Mouse (Mus musculus) hindbrain, postnatal 0 days (tissue): Measurements from ENCODE around the gene Gm10722. TPM values are rescaled to one million over a fixed set of nuclear protein-coding genes. Genes with fewer than 3 reads are reported as not detected.
"Not testable (repeated sequence)": the region's sequence is repeated elsewhere in the genome, so short reads cannot be mapped to it uniquely, and the experiment has no call there.

Experiments
- ATAC-seq: fragments of 200-750 bp; cut with Nextera tagmentation; 2 replicates; pipeline ENCODE4 v1.8.0; 2017; ENCODE audit warnings: mild to moderate bottlenecking, moderate TSS enrichment, moderate library complexity
- DNase-seq: peaks from one replicate; pipeline ENCODE4 v3.0.0-alpha.2; 2015; ENCODE audit warnings: low spot score
- H3K27ac ChIP-seq: fragments of 300-500 bp; sonication (generic); 2 replicates; pipeline ENCODE4 v1.5.1; 2014; ENCODE audit warnings: mild to moderate bottlenecking
- H3K27me3 ChIP-seq: fragments of 300-500 bp; sonication (generic); 2 replicates; pipeline ENCODE4 v1.6.1; 2014; ENCODE audit warnings: low read length, mixed read lengths; ENCODE audit not compliant: insufficient read depth
- H3K36me3 ChIP-seq: fragments of 300-500 bp; sonication (generic); 2 replicates; pipeline ENCODE4 v1.6.1; 2014; ENCODE audit warnings: low read length, mixed read lengths; ENCODE audit not compliant: insufficient read depth
- H3K4me1 ChIP-seq: fragments of 300-500 bp; sonication (generic); 2 replicates; pipeline ENCODE4 v1.6.1; 2014; ENCODE audit warnings: antibody characterized with exemption, low read length, mixed read lengths; ENCODE audit not compliant: insufficient read depth
- H3K4me2 ChIP-seq: fragments of 300-500 bp; sonication (generic); 2 replicates; pipeline ENCODE4 v1.6.1; 2014; ENCODE audit warnings: low read depth, mild to moderate bottlenecking, low read length, moderate library complexity, mixed read lengths
- H3K4me3 ChIP-seq: fragments of 300-500 bp; sonication (generic); 2 replicates; pipeline ENCODE4 v1.5.1; 2014; ENCODE audit warnings: low read length
- H3K9ac ChIP-seq: fragments of 300-500 bp; sonication (generic); replicated peaks from 2 replicates; pipeline ENCODE4 v1.6.1; 2014; ENCODE audit warnings: mild to moderate bottlenecking, low read length, moderate library complexity, mixed read lengths
- H3K9me3 ChIP-seq: fragments of 300-500 bp; sonication (generic); 2 replicates; pipeline ENCODE4 v1.6.1; 2016; ENCODE audit warnings: low read length, mixed read lengths
- WGBS: fragments of 180-500 bp; shearing (Covaris S2); extraction: QIAGEN DNeasy Blood & Tissue Kit; methylation state at CpG from one replicate; pipeline ENCODE4 v1.1.7; 2014; 5-methylcytosine and 5-hydroxymethylcytosine counted together
- polyA plus RNA-seq: library from polyadenylated mRNA; unstranded; fragments of >200 nt; fragmentation: Nextera tagmentation; extraction: Ambion mirVana; gene quantifications from 2 replicates; pipeline ENCODE4 v1.2.1, GENCODE M21; 2015
- total RNA-seq: library from RNA; depleted of rRNA; stranded (reverse); fragments of >200 nt; gene quantifications from 2 replicates; pipeline ENCODE4 v1.2.3, GENCODE M21; 2014; rRNA removed

Gm10722 gene
- not detected in 2 replicates for total RNA-seq
- not detected in 2 replicates for polyA plus RNA-seq

GRCm38 (mm10) chr9:3000445-3000972 is at the start of gene Gm10722:
Gene Gm10722, plus strand, starts transcription at chr9:3000922.
- H3K9me3 ChIP-seq, H3K9ac ChIP-seq, H3K27me3 ChIP-seq, ATAC-seq, H3K36me3 ChIP-seq, H3K27ac ChIP-seq, H3K4me1 ChIP-seq, H3K4me2 ChIP-seq, H3K4me3 ChIP-seq: not testable (repeated sequence)
- DNase-seq: peak; percentile 46
- 71% methylated on average over 12 of the region's 12 CpGs for WGBS

DNA sequence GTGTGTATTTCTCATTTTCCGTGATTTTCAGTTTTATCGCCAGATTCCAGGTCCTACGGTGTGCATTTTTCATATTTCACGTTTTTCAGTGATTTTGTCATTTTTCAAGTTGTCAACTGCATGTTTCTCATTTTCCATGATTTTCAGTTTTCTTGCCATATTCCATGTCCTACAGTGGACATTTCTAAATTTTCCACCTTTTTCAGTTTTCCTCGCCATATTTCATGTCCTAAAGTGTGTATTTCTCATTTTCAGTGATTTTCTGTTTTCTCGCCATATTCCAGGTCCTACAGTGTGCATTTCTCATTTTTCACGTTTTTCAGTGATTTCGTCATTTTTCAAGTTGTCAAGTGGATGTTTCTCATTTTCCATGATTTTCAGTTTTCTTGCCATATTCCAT is 284 bp downstream of the Gm10722 start:
- not testable (repeated sequence) for H3K36me3 ChIP-seq, H3K9me3 ChIP-seq, H3K4me2 ChIP-seq, H3K4me3 ChIP-seq, H3K4me1 ChIP-seq, H3K27ac ChIP-seq, DNase-seq, H3K27me3 ChIP-seq, H3K9ac ChIP-seq, ATAC-seq
- WGBS: 64% methylated on average over 8 of the region's 8 CpGs

GRCm38 (mm10) chr9:3001948-3002659 is 1.4 kb downstream of the Gm10722 start:
- H3K9ac ChIP-seq, H3K4me2 ChIP-seq, H3K27me3 ChIP-seq, H3K4me3 ChIP-seq, H3K4me1 ChIP-seq, H3K27ac ChIP-seq, H3K36me3 ChIP-seq, H3K9me3 ChIP-seq: not testable (repeated sequence)
- peak; percentile 17 for DNase-seq
- WGBS: 54% methylated on average over 8 of the region's 11 CpGs
- ATAC-seq: peak; percentile 89

GRCm38 (mm10) chr9:3002794-3003396 is 2.2 kb downstream of the Gm10722 start, which contains the start of gene Gm11168:
Gene Gm11168, plus strand, starts transcription at chr9:3003346.
- not testable (repeated sequence) for H3K4me3 ChIP-seq, H3K9me3 ChIP-seq, DNase-seq, H3K9ac ChIP-seq, H3K27ac ChIP-seq, H3K36me3 ChIP-seq, H3K4me1 ChIP-seq, ATAC-seq, H3K4me2 ChIP-seq, H3K27me3 ChIP-seq
- WGBS: 67% methylated on average over 6 of the region's 14 CpGs

DNA sequence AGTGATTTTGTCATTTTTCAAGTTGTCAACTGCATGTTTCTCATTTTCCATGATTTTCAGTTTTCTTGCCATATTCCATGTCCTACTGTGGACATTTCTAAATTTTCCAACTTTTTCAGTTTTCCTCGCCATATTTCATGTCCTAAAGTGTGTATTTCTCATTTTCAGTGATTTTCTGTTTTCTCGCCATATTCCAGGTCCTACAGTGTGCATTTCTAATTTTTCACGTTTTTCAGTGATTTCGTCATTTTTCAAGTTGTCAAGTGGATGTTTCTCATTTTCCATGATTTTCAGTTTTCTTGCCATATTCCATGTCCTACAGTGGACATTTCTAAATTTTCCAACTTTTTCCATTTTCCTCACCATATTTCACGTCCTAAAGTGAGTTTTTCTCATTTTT is 5.5 kb downstream of the Gm10722 start:
- H3K27me3 ChIP-seq, H3K9me3 ChIP-seq, H3K4me1 ChIP-seq, H3K9ac ChIP-seq, H3K27ac ChIP-seq, H3K36me3 ChIP-seq, H3K4me2 ChIP-seq, H3K4me3 ChIP-seq, ATAC-seq, DNase-seq: not testable (repeated sequence)
- 87% methylated on average over 1 of the region's 5 CpGs for WGBS

DNA sequence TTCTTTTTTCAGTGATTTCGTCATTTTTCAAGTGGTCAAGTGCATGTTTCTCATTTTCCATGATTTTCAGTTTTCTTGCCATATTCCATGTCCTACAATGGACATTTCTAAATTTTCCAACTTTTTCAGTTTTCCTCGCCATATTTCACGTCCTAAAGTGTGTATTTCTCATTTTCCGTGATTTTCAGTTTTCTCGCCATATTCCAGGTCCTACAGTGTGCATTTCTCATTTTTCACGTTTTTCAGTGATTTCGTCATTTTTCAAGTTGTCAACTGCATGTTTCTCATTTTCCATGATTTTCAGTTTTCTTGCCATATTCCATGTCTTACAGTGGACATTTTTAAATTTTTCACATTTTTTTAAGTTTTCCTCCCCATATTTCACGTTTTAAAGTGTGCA is 5.9 kb downstream of the Gm10722 start:
- not testable (repeated sequence) for H3K4me3 ChIP-seq, H3K9me3 ChIP-seq, H3K27ac ChIP-seq, H3K4me2 ChIP-seq, H3K36me3 ChIP-seq, H3K9ac ChIP-seq, DNase-seq, H3K4me1 ChIP-seq, H3K27me3 ChIP-seq
- 70% methylated on average over 7 of the region's 8 CpGs for WGBS
- peak; percentile 81 for ATAC-seq

DNA sequence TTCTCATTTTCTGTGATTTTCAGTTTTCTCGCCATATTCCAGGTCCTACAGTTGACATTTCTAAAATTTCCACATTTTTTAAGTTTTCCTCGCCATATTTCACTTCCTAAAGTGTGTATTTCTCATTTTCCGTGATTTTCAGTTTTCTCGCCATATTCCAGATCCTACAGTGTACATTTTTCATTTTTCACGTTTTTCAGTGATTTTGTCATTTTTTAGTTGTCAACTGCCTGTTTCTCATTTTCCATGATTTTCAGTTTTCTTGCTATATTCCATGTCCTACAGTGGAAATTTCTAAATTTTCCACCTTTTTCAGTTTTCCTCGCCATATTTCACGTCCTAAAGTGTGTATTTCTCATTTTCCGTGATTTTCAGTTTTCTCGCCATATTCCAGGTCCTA is 6.5 kb downstream of the Gm10722 start:
- H3K27ac ChIP-seq, H3K9ac ChIP-seq, H3K27me3 ChIP-seq, H3K4me1 ChIP-seq, H3K9me3 ChIP-seq, H3K4me3 ChIP-seq, H3K36me3 ChIP-seq, H3K4me2 ChIP-seq: not testable (repeated sequence)
- 0 out of 2 replicates have a peak, but pooled peaks have one; percentile 25 for ATAC-seq
- 74% methylated on average over 7 of the region's 9 CpGs for WGBS
- peak; percentile 10 for DNase-seq

DNA sequence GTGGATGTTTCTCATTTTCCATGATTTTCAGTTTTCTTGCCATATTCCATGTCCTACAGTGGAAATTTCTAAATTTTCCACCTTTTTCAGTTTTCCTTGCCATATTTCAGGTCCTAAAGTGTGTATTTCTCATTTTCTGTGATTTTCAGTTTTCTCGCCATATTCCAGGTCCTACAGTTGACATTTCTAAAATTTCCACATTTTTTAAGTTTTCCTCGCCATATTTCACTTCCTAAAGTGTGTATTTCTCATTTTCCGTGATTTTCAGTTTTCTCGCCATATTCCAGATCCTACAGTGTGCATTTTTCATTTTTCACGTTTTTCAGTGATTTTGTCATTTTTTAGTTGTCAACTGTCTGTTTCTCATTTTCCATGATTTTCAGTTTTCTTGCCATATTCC is 8.6 kb downstream of the Gm10722 start:
- not testable (repeated sequence) for H3K4me3 ChIP-seq, H3K27ac ChIP-seq, H3K36me3 ChIP-seq, H3K9ac ChIP-seq, H3K4me1 ChIP-seq, H3K27me3 ChIP-seq, H3K4me2 ChIP-seq, H3K9me3 ChIP-seq, DNase-seq
- peak; percentile 62; the same call in 1 of the 2 replicates for ATAC-seq
- WGBS: no CpG with 5 or more reads among the region's 5 CpGs

GRCm38 (mm10) chr9:3012054-3012621 is 11.4 kb downstream of the Gm10722 start:
- not testable (repeated sequence) for ATAC-seq, DNase-seq
- 96% methylated on average over 2 of the region's 7 CpGs for WGBS

More at GRCm38 (mm10) chr9:3012054-3012621, 11.4 kb downstream of the Gm10722 start:
- not testable (repeated sequence) for H3K27me3 ChIP-seq, H3K4me2 ChIP-seq, H3K36me3 ChIP-seq, H3K27ac ChIP-seq, H3K9ac ChIP-seq, H3K4me1 ChIP-seq, H3K4me3 ChIP-seq, H3K9me3 ChIP-seq
